Mouse (Mus musculus): Measurements from ENCODE around the gene Rab11fip4.

Gene Rab11fip4

DNA sequence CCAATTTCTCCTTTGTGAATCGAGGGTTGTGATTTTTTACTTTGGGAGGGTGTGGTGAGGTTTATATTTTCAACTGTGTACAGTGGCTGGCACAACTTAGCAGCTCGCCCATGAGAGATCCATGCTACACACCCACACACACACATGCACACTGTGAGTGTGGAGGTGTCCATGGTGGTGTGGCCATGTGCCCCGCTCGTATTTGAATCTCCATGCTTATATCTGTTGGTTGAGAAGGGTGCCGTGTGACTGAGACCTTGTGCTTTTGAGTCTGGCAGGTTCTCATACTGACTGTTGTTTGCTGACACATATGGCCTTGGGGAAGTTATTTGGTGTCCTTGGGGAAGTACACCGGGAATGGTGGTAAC, 123.7 kb downstream of the Rab11fip4 start:
- DNase-seq = no peak

- DNase-seq = no peak
Observed at GRCm38 (mm10) chr11:79715316-79715715, 124.3 kb downstream of the Rab11fip4 start.

- DNase-seq = no peak
Observed at GRCm38 (mm10) chr11:79715733-79716452, 124.9 kb downstream of the Rab11fip4 start.

DNA sequence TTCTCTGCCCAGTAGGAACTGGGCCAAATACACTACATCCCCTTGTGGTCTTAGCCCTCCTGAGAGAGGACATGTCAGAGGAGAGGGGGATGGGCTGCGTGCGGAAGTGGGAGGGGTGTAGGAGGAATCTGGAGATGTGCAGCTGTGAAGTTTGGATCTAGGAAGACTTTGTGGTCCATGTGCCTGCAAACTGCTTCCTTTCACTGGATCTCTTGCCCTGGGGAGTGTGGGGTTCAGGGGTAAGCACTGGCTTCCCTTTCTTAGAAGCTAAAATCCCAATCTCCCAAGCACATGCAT, 125.4 kb downstream of the Rab11fip4 start:
- DNase-seq = no peak

GRCm38 (mm10) chr11:79717271-79717670, 126.3 kb downstream of the Rab11fip4 start:
- no peak for DNase-seq

DNA sequence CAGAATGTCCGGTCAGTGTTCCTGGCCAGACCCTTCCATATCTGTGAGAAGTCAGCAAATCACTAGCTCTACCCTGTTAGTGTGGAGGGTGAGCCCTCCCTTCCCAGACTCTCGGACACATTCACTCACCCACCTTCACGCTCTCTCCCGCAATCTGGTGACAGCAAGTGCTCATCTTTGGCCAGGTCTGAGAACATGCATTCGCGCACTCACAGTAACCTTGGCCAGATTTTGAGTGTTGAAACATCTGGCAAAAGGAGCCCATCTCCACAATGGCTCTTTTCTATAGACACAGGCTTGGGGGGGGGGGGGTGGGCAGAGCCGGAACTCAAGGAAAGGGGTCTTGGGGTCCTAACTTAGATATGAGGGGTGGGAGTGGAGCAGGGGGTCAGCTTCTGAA, 126.8 kb downstream of the Rab11fip4 start:
- no peak for DNase-seq

- no peak for DNase-seq
Observed at GRCm38 (mm10) chr11:79718202-79718601, 127.2 kb downstream of the Rab11fip4 start.

GRCm38 (mm10) chr11:79718829-79719346, 127.9 kb downstream of the Rab11fip4 start:
- DNase-seq = no peak

- DNase-seq = no peak
Observed at GRCm38 (mm10) chr11:79720737-79721136, 129.7 kb downstream of the Rab11fip4 start.

- no peak for DNase-seq
Observed at GRCm38 (mm10) chr11:79722811-79723210, 131.8 kb downstream of the Rab11fip4 start.

DNA sequence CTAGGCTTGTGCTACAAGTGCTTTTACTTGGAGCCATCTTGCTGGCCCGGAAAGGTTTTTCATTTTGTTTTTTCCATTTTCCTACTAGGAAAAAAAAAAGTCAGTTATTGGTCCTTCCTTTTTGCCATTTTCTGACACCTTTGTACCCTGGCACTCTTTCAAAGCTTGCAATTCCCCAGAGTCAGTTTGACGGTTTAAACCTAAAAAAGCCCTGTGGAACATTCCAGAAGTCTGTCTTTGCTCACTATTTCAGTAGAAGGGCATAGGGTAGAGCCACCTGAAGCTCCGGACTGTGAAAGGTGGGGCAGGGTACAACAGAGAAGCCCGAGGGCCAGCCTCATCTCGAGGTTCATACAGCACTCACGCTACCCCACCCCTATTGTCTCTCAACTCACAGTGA, 134.0 kb downstream of the Rab11fip4 start:
- DNase-seq = no peak

DNA sequence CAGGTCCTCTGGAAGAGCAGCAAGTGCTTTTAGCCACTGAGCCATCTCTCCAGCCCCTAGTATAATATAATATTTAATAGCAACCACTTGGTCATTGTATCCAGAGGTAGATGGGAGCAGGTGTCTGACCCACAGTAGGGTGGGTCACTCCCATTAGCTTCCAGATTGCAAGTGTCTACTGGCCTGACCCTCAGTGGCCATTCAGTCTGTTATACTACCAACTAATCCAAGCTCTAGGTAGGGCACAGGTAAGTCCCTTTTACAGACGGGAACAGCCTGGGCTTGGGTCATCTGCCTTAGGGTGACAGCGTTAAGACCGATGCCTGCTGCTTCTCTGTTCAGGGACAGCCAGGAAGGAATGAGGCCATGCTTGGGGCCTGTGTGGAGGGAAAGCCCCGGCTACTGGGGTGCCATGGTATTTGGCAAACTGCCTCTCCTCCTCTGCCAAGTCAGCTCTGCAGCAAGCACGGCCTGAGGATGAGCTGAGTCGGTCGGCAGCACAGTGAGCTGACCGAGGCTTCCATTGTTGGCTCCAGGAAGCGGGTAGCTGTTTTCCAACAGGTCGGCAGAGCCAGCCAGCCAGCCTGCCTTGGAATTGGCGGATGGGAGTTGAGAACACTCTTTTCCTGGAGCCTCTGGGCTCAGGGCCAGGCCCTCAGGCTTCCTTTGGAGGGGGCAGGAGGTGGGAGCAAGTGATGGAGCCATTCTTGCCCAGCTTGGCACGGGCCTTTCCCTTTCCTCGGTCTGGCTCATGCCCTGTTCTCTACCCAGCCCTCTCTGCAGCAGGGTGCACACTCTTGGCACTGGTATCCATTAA, 138.4 kb downstream of the Rab11fip4 start:
- peak; percentile 84 to 87 for DNase-seq

DNA sequence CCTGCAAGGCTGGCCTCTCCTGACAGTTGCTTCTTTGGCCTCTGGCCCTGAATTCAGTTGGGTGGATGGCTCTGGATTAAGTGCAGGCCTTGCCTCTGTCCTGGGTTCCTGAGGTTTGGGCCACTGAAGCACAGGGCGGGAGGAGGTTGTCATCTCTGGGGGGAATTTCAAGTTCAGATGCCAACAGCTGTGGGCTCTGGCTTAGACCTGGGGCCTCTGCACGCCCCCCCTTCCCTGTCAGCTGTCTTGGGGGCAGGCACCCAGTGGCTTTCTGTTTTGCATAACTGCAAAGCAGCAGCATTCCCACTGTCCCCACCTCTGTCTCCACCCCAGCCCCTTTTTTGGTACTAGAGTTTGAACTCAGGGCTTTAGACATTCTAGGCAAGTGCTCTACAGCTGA, 139.4 kb downstream of the Rab11fip4 start:
- no peak for DNase-seq

GRCm38 (mm10) chr11:79731476-79731875, 140.5 kb downstream of the Rab11fip4 start:
- DNase-seq = no peak

DNA sequence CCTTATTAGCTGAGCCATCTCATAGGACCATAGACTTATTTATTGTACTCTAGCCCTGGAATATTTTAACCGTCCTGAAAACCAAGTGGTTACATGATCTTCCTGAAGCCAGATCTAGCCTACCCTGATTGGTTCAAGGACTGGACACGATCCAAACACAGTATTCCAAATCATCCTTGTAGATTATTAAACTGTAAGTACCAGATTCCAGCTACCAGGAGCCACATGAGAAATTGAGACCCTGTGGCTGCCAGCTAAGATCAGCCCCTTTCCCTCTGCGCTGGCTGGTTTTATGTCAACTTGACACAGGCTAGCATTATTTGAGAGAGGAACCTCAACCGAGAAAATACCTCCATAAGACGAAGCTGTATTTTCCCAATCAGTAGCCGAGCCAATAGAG, 142.0 kb downstream of the Rab11fip4 start:
- DNase-seq = no peak

DNA sequence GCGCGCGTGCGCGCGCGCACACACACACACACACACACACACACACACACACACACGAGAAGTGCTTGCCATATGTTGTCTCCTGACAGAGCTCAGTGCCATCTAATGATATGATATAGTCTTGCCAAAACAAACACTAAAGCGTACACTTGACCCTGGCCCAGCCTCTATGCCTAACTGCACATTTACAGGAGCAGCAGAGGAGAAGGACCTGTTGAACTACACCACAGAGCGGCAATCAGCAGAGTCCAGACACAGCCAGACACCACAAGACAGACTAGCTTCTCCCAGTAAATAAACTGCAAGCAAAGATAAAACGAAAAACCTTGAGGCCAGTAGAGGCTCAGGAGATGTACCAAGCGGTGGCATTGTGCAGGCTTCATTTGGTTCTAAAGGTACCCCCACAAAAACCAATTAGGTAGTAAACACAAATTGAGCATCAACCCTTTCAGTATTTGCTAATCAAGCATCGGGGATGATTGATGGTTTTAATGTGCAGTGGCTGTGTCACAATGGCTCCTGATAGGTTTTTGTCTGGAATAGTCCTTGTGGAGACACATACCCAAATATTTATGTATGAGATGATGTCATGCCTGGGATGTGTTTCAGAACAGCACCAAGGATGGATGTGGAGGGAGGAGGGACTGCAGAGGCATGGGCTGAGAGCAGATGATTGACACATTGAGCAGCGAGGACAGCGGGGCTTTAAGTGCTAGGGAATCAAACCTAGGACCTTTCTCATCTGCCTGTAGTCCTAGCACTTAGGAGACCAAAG, 145.4 kb downstream of the Rab11fip4 start:
- no peak for DNase-seq

DNA sequence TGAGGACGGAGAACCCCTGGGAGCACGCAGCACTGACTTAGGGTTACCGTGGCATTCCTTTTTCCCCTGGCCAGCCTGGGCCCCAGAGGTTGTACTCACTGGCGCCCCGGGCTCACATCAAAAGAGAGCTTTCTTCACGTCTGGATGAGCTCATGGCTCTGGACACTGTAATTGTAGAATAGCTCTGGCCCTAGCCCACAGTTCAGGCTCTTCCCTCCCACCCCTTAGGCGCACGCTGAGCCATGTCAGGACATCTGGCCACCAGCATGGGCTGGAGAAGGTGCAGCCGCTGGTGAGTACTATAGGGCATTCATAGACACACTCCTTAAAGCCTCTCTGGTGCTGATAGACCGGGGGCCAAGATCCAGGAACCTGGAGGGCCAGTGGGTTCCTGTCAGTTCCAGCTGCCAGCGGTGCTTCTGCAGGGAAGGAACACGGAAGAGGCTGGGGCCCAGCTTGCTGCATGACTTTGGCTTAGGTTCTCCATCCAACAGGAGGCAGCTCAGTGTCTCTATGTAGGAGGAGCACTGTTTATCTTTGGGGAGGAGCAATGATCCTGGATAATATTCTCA, 146.2 kb downstream of the Rab11fip4 start:
- no peak for DNase-seq

DNA sequence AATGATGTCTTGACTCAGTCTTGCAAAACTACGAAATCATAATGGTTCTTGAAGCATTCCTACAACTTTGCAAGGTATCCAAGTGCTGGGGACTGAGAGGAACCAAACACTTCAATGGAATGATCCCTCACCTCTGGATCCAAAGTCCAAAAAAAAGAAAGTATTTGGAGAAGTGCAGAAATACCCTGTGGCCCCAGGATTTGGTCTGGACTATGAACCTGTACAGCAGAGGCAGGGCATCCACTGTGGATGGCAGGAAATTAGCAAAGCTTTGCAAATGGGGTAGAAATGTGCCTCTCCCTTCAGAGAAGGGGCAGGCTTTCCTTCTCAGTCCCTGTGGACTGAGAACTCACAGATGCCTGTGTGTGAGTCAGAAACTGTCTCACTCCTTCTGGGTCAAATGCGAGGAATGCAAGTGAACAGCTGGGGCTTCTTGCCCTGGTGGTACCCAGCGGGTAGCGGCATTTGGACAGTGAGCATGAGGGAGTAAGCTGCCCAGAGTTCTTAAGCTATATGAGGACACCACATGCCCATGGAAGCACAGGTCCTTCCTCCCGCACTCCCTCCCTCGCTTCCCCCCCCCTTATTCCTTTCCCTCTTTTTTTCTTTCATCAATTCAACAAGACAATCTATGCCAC, 147.0 kb downstream of the Rab11fip4 start:
- DNase-seq = no peak

- no peak for DNase-seq
Observed at GRCm38 (mm10) chr11:79738725-79739558, 147.9 kb downstream of the Rab11fip4 start.

DNA sequence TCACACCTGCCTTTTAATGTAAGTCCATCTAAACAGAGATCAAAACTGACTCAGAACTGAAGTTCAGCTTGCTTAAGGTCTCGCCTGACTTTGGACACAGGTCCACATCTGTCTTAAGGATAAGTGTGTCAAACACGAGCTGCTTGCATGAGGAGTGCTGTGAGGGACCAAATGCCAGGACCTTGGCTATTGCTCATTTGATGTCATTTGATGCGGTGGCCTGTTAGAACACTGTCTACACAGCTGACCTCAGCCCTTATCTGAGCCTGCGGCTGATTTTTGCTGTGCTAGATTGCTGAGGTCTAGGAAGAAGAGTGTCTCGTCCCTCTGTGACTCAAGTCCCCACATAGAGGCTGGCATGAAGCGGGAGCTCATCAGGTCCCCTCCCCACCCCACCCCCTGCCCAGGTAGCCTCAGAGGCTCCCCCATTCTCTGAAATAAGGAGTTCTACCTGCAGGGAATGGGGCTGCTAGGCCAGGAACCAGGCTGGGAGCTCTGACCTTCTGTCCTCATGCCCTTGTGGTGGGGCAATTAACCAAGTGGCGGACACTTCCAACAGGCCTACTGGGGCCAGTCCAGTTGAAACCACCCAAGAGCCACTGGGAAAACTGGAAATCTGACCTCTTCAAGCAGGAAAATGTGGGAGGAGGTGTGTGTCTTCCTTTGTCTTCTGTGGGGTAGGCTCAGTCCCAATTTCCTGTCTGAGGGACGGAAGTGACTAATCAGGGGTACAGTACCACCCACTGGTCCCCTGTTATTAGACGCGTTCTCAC, 149.9 kb downstream of the Rab11fip4 start:
- no peak for DNase-seq

- DNase-seq = no peak
Observed at GRCm38 (mm10) chr11:79746552-79747102, 155.6 kb downstream of the Rab11fip4 start.

All from cerebellum, adult 18-20 months (tissue).